ENCODE assay signal across 8 mouse cellular contexts in genomic region chr2:103484617-103485401, GRCm38 (mm10). TPM values are rescaled to one million over a fixed set of nuclear protein-coding genes. Genes with fewer than 3 reads are reported as not detected.
DNase-seq lines count a peak whose midpoint lies in the region; ATAC-seq and TF ChIP-seq lines count a peak whose summit lies in the region.

TSS of gene Cat (minus strand) at chr2:103485160.

- ATAC-seq in activated CD4-positive, CD25-positive, alpha-beta regulatory T cell, adult 4 months, result peak; percentile 98

- H3K27ac ChIP-seq in cortical plate, adult 2 months (ENCODE audit: insufficient read depth, low read length), result peak within 1 kb of the TSS; percentile 91

- peak; percentile 99 for TF ChIP-seq POLR2A in cortical plate, adult 2 months (IDR thresholded peaks at IDR 0.05; ENCODE audit: extremely low read depth, insufficient read depth, low read length)

- H3K36me3 ChIP-seq in megakaryocyte, embryonic 14.5 days (replicated peaks; ENCODE audit: low read length), result peaks cover 22% of the 10 kb centered on the region

- H3K9me3 ChIP-seq in megakaryocyte, embryonic 14.5 days, result no peaks in the 10 kb centered on the region

- H3K4me1 ChIP-seq in cortical plate, adult 2 months (ENCODE audit: control insufficient read depth, insufficient read depth, low read length), result peaks cover 7% of the 10 kb centered on the region
- peaks cover 48% of the 10 kb centered on the region for H3K4me1 ChIP-seq in megakaryocyte, embryonic 14.5 days

- no peaks in the 10 kb centered on the region for H3K27me3 ChIP-seq in megakaryocyte, embryonic 14.5 days (replicated peaks)

- peak within 1 kb of the TSS; percentile 88 for H3K4me3 ChIP-seq in cortical plate, adult 2 months (ENCODE audit: insufficient read depth, low read length)
- peak within 1 kb of the TSS; percentile 99 for H3K4me3 ChIP-seq in megakaryocyte, embryonic 14.5 days (replicated peaks)

- DNase-seq in gastrocnemius, adult 8-10 months (ENCODE audit: low spot score in 2 of 2), result peak; percentile 97 to 98
- DNase-seq in hindlimb bud, embryonic 11.5 days (ENCODE audit: extremely low spot score, low read depth, low spot score), result peak; percentile 56
- peak; percentile 87 to 96 for DNase-seq in left cerebral cortex, adult 8-10 months (ENCODE audit: low spot score in 2 of 2)
- DNase-seq in right cerebral cortex, postnatal 10 days (ENCODE audit: low spot score in 2 of 2), result peak; percentile 98 to 99
- peak; percentile 87 for DNase-seq in urinary bladder, postnatal 25 days (ENCODE audit: low spot score)

- TF ChIP-seq CTCF in cortical plate, adult 2 months (IDR thresholded peaks at IDR 0.05; ENCODE audit: extremely low read depth, insufficient read depth, low read length), result no peak

RNA-seq across cellular contexts. Expression of gene Cat, which starts in this region (rescaled TPM):
- 100 to 1,000 TPM; 104 to 110 TPM for polyA plus RNA-seq in activated CD4-positive, CD25-positive, alpha-beta regulatory T cell, adult 4 months (2017; shearing (Covaris generic))
- 42.1 and 45.5 TPM in 2 replicates for polyA plus RNA-seq in cortical plate, adult 2 months (2012; rRNA removed)
- 100 to 1,000 TPM in 2 of 4 experiments, 10 to 100 TPM in 2; 85.9 to 103 (median 95.5) TPM for total RNA-seq in gastrocnemius, adult 8-10 months (2022)
- 10 to 100 TPM; 43.7 to 51.4 (median 48.4) TPM for total RNA-seq in left cerebral cortex, adult 8-10 months (2022)
- 42.4 and 46.3 TPM in 2 replicates for polyA plus RNA-seq in megakaryocyte, embryonic 14.5 days (2012; ENCODE audit: insufficient read depth, low replicate concordance)

Comparison
In these comparisons a context has a peak if more than half of its experiments do, and no peak if none do; other contexts are left out.
1. Peak in every context shown above with its lines: DNase-seq, ATAC-seq, H3K4me3 ChIP-seq and H3K27ac ChIP-seq.